Mouse (Mus musculus) erythroblast, embryonic 14.5 days (primary cell): ENCODE results near the gene Hoxd1. TPM values are rescaled to one million over a fixed set of nuclear protein-coding genes. Genes with fewer than 3 reads are reported as not detected.

ENCODE experiments used
- H3K27me3 ChIP-seq: 2 replicates; pipeline ENCODE4 v1.6.1; 2012; ENCODE audit warnings: inconsistent platforms; ENCODE audit not compliant: control insufficient read depth
- H3K36me3 ChIP-seq: 2 replicates; pipeline ENCODE4 v1.6.1; 2012; ENCODE audit warnings: mild to moderate bottlenecking, inconsistent platforms; ENCODE audit not compliant: control insufficient read depth
- H3K4me1 ChIP-seq: 2 replicates; pipeline ENCODE4 v1.6.1; 2012; ENCODE audit warnings: inconsistent platforms; ENCODE audit not compliant: control insufficient read depth
- H3K4me3 ChIP-seq: replicated peaks from 2 replicates; pipeline ENCODE3; 2012; ENCODE audit warnings: moderate library complexity, mild to moderate bottlenecking, inconsistent platforms
- H3K9me3 ChIP-seq: 2 replicates; pipeline ENCODE4 v1.6.1; 2012; ENCODE audit warnings: low read length, inconsistent platforms, mixed read lengths; ENCODE audit not compliant: control insufficient read depth
- GATA1 ChIP-seq: IDR thresholded peaks from 2 replicates; pipeline ENCODE4 v1.6.1; 2012; ENCODE audit warnings: low read length, inconsistent platforms, mixed read lengths
- TAL1 ChIP-seq: IDR thresholded peaks from 3 replicates; pipeline ENCODE4 v1.6.1; 2012; ENCODE audit warnings: low read length, inconsistent platforms, mixed read lengths
- polyA plus RNA-seq: library from polyadenylated mRNA; stranded (reverse); fragments of >175 nt; gene quantifications from 2 replicates; pipeline ENCODE4 v1.2.3, GENCODE M21; 2012

The Hoxd1 gene
- polyA plus RNA-seq, result not detected in 2 replicates

DNA sequence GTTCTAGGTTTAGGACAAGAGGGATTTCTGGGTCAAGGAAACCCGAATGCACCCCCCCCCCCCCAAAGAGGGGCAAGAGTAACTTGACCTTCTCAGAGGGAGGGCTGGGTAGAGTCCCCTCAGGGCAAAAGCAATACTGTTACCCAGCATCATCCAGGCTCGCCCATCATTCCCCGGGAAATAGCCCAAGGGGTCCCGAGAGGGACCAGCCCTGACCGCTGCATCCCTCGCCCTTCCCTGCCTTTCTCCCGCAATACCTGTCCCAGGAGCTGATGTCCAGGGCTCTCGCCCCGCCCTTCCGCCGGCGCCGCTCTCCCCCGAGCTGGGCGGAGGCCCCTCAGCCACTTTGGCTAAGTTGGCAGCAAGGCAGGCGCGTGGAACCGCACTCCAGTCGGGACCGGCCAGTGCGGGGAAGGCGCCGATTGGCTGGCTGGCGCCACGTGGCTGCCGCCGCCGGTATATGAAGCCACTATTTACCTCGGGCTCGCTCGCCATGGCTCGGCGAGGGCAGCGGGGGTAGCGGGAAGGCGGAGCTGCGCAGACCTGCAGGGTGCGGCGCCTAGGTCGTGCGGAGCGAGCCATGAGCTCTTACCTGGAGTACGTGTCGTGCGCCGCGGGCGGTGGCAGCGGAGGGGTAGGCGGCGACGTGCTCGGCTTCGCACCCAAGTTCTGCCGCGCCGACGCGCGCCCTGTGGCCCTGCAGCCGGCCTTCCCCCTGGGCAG lies at the start of gene Hoxd1:
TSS of gene Hoxd1 (plus strand) at position 459 of the 723 bp plus-strand sequence.
- peaks cover 6% of the 10 kb centered on the region; the same call in 1 of the 2 replicates for H3K9me3 ChIP-seq
- H3K4me1 ChIP-seq, result peaks cover 4% of the 10 kb centered on the region
- no peaks in the 10 kb centered on the region for H3K36me3 ChIP-seq
- H3K27me3 ChIP-seq, result peaks cover 82% of the 10 kb centered on the region
- H3K4me3 ChIP-seq, result no peak within 1 kb of the TSS
- TF ChIP-seq GATA1 (no peak), TAL1 (no peak)

DNA sequence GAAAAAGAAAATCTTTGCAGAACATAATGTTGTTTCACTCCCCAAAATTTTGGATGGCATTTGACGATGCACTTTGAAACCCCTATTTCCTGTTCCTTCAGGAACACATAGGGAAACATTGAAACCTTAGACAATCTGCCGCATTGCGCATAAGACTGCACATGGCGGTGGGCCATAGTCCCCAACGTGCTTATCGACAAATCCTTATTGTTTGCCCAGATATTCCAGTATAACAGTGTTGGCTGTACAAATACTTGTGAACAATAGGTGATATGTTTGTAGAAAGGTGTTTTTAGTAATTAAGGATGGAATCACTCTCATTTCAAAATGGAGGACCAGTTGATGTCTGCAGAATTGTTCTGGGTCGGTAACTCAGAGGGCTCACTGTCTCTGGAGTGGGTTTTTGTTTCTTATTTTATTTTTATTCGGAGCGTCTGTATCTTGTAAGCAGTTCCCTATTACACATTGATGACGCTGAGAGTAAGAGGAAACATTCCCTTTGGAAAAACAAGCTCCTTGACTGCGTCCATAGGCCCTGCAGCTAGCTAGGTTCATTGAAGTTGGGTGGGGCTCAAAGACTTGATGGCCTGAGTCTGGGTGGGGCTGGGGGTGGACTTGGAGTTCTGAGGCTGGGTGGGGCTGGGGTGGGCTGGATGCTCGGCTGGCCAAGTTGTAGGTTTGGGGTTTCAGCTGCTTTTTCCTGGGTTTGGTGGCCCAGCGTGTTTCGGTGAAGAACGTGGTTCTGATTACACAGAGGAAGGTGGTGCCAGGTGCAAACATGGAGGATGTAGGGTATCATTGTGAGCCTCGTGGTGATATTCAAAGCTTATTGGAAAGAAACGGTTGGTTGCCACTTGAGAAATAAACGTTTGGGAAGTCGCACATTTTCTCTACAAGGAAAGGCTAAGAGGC lies 49.3 kb upstream of the Hoxd1 start:
- TF ChIP-seq GATA1, result no peak
- TF ChIP-seq TAL1, result no peak
- H3K27me3 ChIP-seq, result peaks cover 93% of the 10 kb centered on the region

DNA sequence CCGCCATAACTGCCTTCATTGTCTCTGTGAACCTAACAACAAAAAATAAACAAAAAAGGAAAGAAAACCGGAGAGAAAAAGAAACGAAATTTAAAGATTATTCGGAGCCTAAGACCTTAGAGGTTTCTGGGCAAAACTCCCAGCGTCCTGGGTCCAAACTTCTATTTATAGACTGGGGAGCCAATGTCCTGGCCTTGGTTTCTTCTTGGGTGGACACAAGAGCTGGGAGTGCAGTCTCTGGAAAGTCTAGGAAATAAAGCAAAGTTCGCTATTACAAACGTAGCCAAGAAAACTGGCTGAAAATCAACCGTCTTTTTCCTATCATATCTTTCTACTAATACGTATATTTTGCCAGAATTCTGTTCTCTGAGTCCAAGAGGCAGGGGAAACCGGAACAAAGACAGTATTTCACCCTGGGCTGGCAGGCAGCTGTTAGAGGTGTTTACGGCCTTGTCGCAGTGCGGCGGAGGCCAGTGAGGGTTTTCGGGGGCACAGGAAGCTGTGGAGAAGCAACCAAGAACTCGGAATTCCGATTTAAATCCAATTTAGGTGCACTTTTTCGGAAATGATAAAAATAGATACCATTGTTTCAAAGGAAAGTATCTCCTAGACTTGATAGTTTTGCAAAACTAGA lies 48.5 kb upstream of the Hoxd1 start:
- H3K4me1 ChIP-seq, result peaks cover 1% of the 10 kb centered on the region; the same call in 1 of the 2 replicates
- H3K27me3 ChIP-seq, result peaks cover 91% of the 10 kb centered on the region
- H3K4me3 ChIP-seq, result no peak overlapping the region
- H3K9me3 ChIP-seq, result no peaks in the 10 kb centered on the region
- no peaks in the 10 kb centered on the region for H3K36me3 ChIP-seq
- no peak for TF ChIP-seq GATA1
- TF ChIP-seq TAL1, result no peak

More for the DNA sequence above, 49.3 kb upstream of the Hoxd1 start:
- no peak overlapping the region for H3K4me3 ChIP-seq
- H3K4me1 ChIP-seq, result peaks cover 1% of the 10 kb centered on the region; the same call in 1 of the 2 replicates
- no peaks in the 10 kb centered on the region for H3K36me3 ChIP-seq
- H3K9me3 ChIP-seq, result no peaks in the 10 kb centered on the region

DNA sequence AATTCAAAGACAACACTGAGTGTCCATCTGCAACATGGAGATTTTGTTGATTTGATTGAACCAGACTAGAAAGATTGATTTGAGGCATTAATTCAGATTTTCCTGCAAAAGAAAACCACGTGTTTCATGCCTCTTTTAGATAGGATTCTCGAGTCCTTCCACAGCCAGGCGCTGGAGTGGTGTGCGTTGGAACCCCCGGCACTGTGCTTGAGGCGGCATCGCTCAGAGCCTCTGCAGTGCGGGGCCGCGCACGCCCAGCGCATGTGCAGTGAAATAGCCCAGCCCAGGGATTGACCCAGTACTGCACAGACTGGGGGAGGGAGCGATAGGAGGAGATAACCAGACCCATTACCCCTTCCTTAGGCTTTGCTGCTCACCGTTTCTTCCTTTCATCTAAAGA lies 47.9 kb upstream of the Hoxd1 start:
- H3K4me3 ChIP-seq, result no peak overlapping the region
- H3K9me3 ChIP-seq, result no peaks in the 10 kb centered on the region
- peaks cover 90% of the 10 kb centered on the region for H3K27me3 ChIP-seq
- no peak for TF ChIP-seq TAL1
- no peak for TF ChIP-seq GATA1
- H3K4me1 ChIP-seq, result peaks cover 1% of the 10 kb centered on the region; the same call in 1 of the 2 replicates
- no peaks in the 10 kb centered on the region for H3K36me3 ChIP-seq

DNA sequence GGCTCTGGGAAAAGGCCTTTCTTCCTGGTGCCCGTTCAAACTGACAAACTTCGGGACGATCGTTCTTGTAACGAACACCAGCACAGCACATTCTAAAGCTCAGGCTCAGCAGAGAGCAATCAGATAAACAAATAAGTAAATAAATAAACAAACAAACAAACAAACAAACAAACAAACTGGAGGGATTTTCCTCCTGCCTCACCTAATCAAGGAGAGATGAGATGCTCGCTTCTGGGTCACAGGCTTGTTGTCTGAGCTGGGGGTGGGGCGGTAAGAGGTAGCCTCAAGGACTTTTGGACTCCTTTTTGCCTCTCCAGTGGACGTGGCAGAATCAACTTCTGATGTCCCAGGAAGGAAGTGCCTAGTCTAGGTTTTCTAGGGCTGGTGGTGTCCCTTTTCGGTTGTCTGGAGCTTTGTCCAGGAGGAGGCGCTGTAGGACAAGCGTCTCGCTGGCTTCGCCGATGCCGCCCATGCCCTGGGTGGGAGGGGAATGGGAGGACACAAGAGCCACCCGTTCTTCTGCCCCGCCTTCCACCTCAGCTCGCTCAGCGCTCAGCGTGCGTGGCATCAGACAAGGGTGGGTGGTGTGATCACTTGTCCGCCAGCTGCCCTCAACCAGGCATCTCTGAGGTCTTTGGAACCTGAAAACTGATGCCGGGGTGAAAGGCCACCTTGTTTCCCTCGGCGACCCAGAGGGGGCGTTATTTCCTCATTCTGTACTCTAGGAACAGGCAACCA lies 47.1 kb upstream of the Hoxd1 start:
- Histone ChIP-seq H3K36me3 (no peaks in the 10 kb centered on the region), H3K4me3 (no peak overlapping the region), H3K27me3 (peaks cover 86% of the 10 kb centered on the region), H3K4me1 (peaks cover 1% of the 10 kb centered on the region; the same call in 1 of the 2 replicates), H3K9me3 (no peaks in the 10 kb centered on the region)
- no peak for TF ChIP-seq GATA1
- no peak for TF ChIP-seq TAL1

DNA sequence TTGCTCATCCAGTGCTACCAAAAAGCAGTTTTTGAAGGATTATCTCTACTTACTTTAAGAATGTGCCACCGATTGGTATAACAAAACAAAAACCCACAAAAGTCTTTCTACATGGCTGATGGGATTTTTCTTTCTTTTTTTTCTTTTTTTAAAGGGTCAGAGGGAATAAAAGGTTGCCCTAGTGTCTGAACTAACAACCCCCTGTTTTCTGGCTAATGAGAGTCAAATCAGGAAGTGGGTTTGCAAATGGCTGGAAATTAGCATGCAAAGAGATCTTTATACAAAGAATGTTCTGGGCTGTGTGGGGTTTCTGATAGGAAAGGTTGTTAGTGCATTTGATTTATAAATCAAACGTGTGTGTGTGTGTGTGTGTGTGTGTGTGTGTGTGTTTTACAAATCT lies 42.4 kb upstream of the Hoxd1 start:
- Histone ChIP-seq H3K27me3 (peaks cover 86% of the 10 kb centered on the region), H3K4me3 (no peak overlapping the region), H3K9me3 (no peaks in the 10 kb centered on the region), H3K4me1 (peaks cover 1% of the 10 kb centered on the region; the same call in 1 of the 2 replicates), H3K36me3 (no peaks in the 10 kb centered on the region)
- no peak for TF ChIP-seq GATA1
- TF ChIP-seq TAL1, result no peak

DNA sequence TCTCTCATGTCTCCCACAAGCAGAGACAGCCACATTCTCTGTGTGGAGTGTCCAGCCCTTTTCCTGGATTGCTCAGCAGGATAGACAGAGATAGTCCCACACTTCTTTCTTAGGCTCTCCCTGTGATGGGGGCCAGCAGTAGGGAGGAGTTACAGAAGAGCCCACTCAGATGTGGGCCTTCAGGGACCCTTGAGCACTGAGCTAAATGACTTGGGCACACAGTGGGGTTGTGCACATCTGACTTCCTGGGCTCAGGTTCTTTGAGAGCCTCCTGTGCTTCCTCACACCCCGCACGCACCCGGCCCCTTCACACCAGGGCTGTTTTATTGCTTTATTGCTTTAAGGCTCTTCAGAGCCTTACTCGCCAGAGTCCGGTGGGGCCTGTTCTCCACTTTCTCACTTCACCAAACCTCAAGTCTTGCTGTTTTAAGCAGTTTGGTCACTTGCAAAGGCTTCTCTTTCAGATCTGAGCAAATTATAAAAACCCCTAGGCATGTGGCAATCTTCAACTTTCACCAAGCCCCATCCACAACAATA lies 41.8 kb upstream of the Hoxd1 start:
- H3K36me3 ChIP-seq, result no peaks in the 10 kb centered on the region
- H3K9me3 ChIP-seq, result no peaks in the 10 kb centered on the region
- peaks cover 86% of the 10 kb centered on the region for H3K27me3 ChIP-seq
- no peaks in the 10 kb centered on the region for H3K4me1 ChIP-seq
- H3K4me3 ChIP-seq, result no peak overlapping the region
- TF ChIP-seq GATA1 (no peak), TAL1 (no peak)

DNA sequence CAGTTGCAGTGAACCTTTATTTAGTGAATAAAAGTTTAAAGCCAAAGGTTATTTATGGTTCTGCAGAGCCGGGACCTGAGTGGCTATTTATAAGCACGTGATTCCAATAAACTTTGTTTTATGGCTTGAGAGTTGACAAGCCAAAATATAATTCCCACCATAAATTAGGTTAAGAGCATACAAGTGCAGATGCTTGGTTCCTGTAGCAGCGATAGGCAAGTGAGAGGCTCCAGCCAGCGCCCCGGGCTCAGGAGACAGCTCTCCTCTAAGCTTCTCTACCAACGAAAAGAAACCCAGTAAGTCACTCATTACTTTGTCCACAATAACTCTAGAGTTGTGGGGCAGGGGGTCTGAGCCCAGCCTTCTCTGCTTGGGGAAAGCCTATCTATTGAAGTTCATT lies 40.9 kb upstream of the Hoxd1 start:
- Histone ChIP-seq H3K4me1 (no peaks in the 10 kb centered on the region), H3K4me3 (no peak overlapping the region), H3K9me3 (no peaks in the 10 kb centered on the region), H3K36me3 (no peaks in the 10 kb centered on the region), H3K27me3 (peaks cover 88% of the 10 kb centered on the region)
- TF ChIP-seq TAL1, result no peak
